Mouse (Mus musculus) right cerebral cortex, postnatal 36 days (tissue): ENCODE measurements around the gene Pappa.

Source experiments
- DNase-seq, 2 experiments: peaks; one replicate each; pipeline ENCODE4 v3.0.0; 2022; ENCODE audit warnings: low spot score in 2 of 2, mixed read lengths in 1 of 2

Gene Pappa

GRCm38 (mm10) chr4:65166288-65166835, 42.4 kb downstream of the Pappa start:
- no peak for DNase-seq

GRCm38 (mm10) chr4:65174505-65174904, 50.5 kb downstream of the Pappa start:
- DNase-seq: no peak

- DNase-seq: no peak
These were observed 54.2 kb downstream of the Pappa start for GRCm38 (mm10) chr4:65178146-65178545.

GRCm38 (mm10) chr4:65187236-65187635, 63.3 kb downstream of the Pappa start:
- DNase-seq: no peak

- no peak for DNase-seq
These were observed 63.7 kb downstream of the Pappa start for GRCm38 (mm10) chr4:65187716-65188115.

- DNase-seq: no peak
These were observed 65.0 kb downstream of the Pappa start for GRCm38 (mm10) chr4:65188921-65189485.

GRCm38 (mm10) chr4:65192810-65193209, 68.8 kb downstream of the Pappa start:
- no peak for DNase-seq

GRCm38 (mm10) chr4:65195971-65196370, 72.0 kb downstream of the Pappa start:
- no peak for DNase-seq

GRCm38 (mm10) chr4:65203666-65204065, 79.7 kb downstream of the Pappa start:
- no peak for DNase-seq

- no peak for DNase-seq
These were observed 81.5 kb downstream of the Pappa start for GRCm38 (mm10) chr4:65205446-65205845.

- no peak for DNase-seq
These were observed 85.5 kb downstream of the Pappa start for GRCm38 (mm10) chr4:65209369-65210015.

GRCm38 (mm10) chr4:65216682-65217081, 92.7 kb downstream of the Pappa start:
- no peak for DNase-seq

GRCm38 (mm10) chr4:65217651-65218364, 93.8 kb downstream of the Pappa start:
- no peak for DNase-seq

- no peak for DNase-seq
These were observed 99.9 kb downstream of the Pappa start for GRCm38 (mm10) chr4:65223901-65224300.

GRCm38 (mm10) chr4:65238540-65238998, 114.6 kb downstream of the Pappa start:
- no peak for DNase-seq

GRCm38 (mm10) chr4:65242434-65242931, 118.5 kb downstream of the Pappa start:
- no peak for DNase-seq

GRCm38 (mm10) chr4:65243245-65243644, 119.3 kb downstream of the Pappa start:
- no peak for DNase-seq

- no peak for DNase-seq
These were observed 121.0 kb downstream of the Pappa start for GRCm38 (mm10) chr4:65245015-65245414.

- no peak for DNase-seq
These were observed 121.5 kb downstream of the Pappa start for GRCm38 (mm10) chr4:65245440-65245839.

- DNase-seq: no peak
These were observed 128.2 kb downstream of the Pappa start for GRCm38 (mm10) chr4:65252193-65252592.

- DNase-seq: no peak
These were observed 130.1 kb downstream of the Pappa start for GRCm38 (mm10) chr4:65254073-65254472.

- DNase-seq: no peak
These were observed 143.1 kb downstream of the Pappa start for GRCm38 (mm10) chr4:65267066-65267465.
